Mouse (Mus musculus) lung, adult 10 weeks (tissue): ENCODE results near the gene Alg14. TPM values are rescaled to one million over a fixed set of nuclear protein-coding genes. Genes with fewer than 3 reads are reported as not detected.

Source experiments
- polyA plus RNA-seq: library from polyadenylated mRNA; stranded (reverse); fragments of 350-450 nt; fragmentation: Illumina TruSeq; extraction: RNeasy Lipid Tissue Mini Kit (QIAGEN cat#74804); gene quantifications from one replicate; pipeline ENCODE4 v1.2.3, GENCODE M21; 2014; ENCODE audit warnings: low read depth, low replicate concordance; ENCODE audit not compliant: insufficient read depth

Alg14 gene
- polyA plus RNA-seq = 21.2 TPM

DNA sequence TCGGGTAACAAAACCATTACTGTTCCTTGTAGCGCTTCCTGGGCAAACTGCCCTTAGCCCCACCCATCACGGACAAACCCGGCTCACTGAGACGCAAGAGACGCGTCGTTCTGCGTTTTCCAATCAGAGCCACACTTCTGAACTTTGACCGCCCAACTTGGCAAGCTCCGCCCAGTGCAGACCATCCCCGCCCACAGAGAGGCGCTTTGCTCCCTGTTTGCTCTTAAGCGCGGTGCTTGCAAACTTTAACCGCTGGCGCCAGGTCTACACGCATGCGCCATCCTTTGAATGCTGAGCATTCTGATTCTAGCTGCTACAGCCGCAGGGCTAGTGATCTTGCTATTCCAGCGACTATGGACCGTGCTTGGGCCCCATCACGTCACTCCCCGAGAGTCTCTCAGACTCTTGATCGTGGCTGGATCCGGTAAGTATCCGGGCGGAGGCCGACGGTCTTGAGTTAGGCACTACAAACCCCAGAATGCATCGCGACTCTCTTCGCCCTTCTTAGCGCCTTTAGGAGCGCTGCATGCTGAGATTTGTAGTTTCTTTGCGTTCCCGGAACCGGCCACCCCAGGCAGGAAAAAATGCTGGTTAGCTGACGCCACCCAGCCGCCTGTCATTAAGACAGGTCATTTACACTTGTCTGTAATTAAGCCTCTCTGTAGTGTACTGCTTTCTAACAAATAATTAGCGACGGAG lies at the start of gene Alg14:
Gene Alg14 (plus strand): TSS at position 214 of the 699 bp plus-strand sequence.

DNA sequence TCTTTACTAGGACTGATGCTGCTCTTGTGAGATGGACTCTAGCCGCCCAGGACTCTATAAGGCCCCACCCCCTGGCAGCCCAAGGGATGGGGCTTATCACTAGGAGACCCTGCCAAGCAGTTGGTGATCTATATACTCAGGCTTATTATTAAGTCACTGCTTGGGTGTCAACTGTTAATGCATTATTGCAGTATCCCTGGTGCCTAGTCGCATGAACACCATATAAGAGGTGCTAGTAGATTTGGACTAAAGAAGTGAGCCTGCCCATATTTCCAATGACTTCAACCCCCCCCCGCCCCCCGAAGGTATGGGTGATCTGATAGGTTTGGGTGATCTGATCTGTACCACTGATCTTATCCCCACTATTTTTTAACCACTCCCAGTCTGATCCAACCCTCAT lies 8.6 kb upstream of the Alg14 start, which contains the start of gene Tmem56:
Gene Tmem56 (minus strand): TSS at position 101 of the 400 bp plus-strand sequence.

Other genes starting within 250 kb of the Alg14 start
- 4.0 TPM for gene Rwdd3, start 120.1 kb upstream of the Alg14 start, polyA plus RNA-seq
- 3.8 TPM for gene Tmem56, start 8.7 kb upstream of the Alg14 start, polyA plus RNA-seq
- gene Cnn3, start 134.7 kb downstream of the Alg14 start, polyA plus RNA-seq = 121 TPM
- 28.7 TPM for gene Slc44a3, start 240.6 kb downstream of the Alg14 start, polyA plus RNA-seq